Mouse (Mus musculus) left cerebral cortex, postnatal 25 days (tissue): ENCODE data around the gene Abcc9. TPM values are rescaled to one million over a fixed set of nuclear protein-coding genes. Genes with fewer than 3 reads are reported as not detected.

ENCODE experiments used
- DNase-seq, 2 experiments: peaks; one replicate each; pipeline ENCODE4 v3.0.0; 2022; ENCODE audit warnings: low spot score in 2 of 2, mixed read lengths in 1 of 2
- intact Hi-C: fragments of 180-260 bp; cut with DNase I; formaldehyde crosslinking; loops from one replicate; pipeline ENCODE4 v1.15.1; 2025
- total RNA-seq, 2 experiments: library from RNA; stranded (reverse); gene quantifications; 2 replicates each; pipeline ENCODE4 v1.2.3; 2021

Gene Abcc9
- total RNA-seq, 2 experiments from 2014 or later, result 3.6 to 4.4 TPM

GRCm38 (mm10) chr6:142635654-142636053 lies 66.5 kb downstream of the Abcc9 start:
- intact Hi-C loops, result no loop called here
- DNase-seq, result no peak

DNA sequence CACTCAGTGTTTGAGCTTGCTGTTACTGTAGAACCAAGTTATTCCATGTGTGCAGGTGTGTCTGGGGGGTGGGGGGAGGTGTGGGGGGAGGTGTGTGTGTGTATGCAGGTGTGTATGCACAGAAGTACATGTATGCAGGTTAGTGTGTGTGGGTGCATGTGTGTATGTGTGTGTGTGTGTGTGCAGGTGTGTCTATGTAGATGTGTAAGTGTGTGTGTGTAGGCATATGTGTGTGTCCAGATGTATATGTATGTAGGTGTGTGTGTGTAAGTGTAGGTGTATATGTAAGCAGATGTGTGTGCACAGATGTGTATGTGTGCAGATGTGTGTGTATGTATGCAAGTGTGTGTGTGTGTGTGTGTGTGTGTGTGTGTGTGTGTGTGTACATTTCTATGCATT lies 66.9 kb downstream of the Abcc9 start:
- intact Hi-C loops, result no loop called here
- no peak for DNase-seq

- no peak for DNase-seq
- intact Hi-C loops, result loop anchor here (5.0 kb wide), 1 partner anchor 77 kb away; no protein-coding TSS in a partner anchor
Observed at GRCm38 (mm10) chr6:142634530-142635184, 67.5 kb downstream of the Abcc9 start.

GRCm38 (mm10) chr6:142623351-142623750 lies 78.8 kb downstream of the Abcc9 start:
- intact Hi-C loops, result no loop called here
- DNase-seq, result no peak

- intact Hi-C loops, result no loop called here
- DNase-seq, result no peak
Observed at GRCm38 (mm10) chr6:142616659-142617058, 85.5 kb downstream of the Abcc9 start.

- DNase-seq, result no peak
- intact Hi-C loops, result no loop called here
Observed at GRCm38 (mm10) chr6:142614324-142614723, 87.8 kb downstream of the Abcc9 start.

GRCm38 (mm10) chr6:142612366-142612765 lies 89.7 kb downstream of the Abcc9 start:
- intact Hi-C loops, result no loop called here
- no peak for DNase-seq

- intact Hi-C loops, result no loop called here
- DNase-seq, result no peak
Observed at GRCm38 (mm10) chr6:142609401-142610373, 92.4 kb downstream of the Abcc9 start.

- intact Hi-C loops, result no loop called here
- no peak for DNase-seq
Observed at GRCm38 (mm10) chr6:142607080-142607479, 95.0 kb downstream of the Abcc9 start.

DNA sequence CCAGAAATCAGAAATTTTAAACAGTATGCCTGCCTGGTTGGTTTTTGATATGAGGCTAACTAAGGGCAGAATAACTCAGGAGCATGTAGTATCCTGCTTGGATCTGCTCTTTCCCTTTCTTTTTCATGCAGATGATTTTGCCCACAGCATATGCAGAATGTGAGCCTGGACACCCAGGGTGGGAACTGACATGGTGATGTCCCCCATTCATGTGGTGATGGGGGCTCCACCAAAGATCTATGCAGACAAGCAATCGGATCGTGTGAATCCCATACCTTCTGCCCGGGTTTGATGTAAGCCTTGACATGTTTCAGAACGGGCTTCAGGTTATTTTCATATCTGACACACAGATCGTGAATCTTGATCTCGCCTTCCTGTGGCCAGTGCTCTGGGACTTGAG lies 99.3 kb downstream of the Abcc9 start:
- no peak for DNase-seq
- intact Hi-C loops, result no loop called here

DNA sequence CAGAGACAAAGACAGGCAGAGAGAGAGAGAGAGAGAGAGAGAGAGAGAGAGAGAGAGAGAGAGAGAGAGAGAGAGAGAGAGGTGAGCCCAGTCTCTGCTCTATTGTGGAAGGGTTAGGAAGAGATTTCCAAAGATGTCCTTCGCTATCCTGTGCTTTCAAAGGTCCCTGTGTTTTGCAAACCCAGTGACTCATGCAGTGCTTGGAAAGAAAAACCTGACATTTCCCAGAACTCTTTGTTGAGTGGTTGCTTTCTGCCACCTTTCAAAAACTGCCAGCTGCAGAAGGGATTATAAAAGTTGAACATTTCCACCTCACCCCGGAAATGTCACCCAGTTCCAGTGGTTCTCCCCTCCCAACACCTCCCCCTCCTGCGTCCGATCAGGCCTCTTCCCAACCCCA lies 123.3 kb downstream of the Abcc9 start:
- DNase-seq, result no peak
- intact Hi-C loops, result no loop called here

DNA sequence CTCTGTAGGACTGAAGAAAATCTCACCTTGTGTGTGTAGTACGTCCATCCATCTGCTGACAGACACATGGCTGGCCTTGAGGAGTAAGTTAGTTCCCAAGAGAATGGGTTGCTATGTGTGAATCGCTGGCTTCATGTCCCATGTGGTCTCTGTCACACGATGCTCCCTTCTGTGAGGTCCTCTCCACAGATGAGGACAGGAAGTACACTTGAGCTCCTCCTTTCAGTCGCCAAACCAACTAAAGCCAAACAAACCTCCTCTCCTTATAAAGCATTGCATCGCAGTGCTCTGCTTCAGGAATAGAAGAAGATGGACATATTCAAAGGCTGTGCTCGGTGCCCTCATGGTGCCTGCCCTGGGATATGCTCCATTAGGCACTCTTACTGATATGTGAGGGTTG lies 124.3 kb downstream of the Abcc9 start:
- intact Hi-C loops, result no loop called here
- DNase-seq, result no peak

GRCm38 (mm10) chr6:142572876-142573275 lies 129.2 kb downstream of the Abcc9 start:
- intact Hi-C loops, result no loop called here
- no peak for DNase-seq

DNA sequence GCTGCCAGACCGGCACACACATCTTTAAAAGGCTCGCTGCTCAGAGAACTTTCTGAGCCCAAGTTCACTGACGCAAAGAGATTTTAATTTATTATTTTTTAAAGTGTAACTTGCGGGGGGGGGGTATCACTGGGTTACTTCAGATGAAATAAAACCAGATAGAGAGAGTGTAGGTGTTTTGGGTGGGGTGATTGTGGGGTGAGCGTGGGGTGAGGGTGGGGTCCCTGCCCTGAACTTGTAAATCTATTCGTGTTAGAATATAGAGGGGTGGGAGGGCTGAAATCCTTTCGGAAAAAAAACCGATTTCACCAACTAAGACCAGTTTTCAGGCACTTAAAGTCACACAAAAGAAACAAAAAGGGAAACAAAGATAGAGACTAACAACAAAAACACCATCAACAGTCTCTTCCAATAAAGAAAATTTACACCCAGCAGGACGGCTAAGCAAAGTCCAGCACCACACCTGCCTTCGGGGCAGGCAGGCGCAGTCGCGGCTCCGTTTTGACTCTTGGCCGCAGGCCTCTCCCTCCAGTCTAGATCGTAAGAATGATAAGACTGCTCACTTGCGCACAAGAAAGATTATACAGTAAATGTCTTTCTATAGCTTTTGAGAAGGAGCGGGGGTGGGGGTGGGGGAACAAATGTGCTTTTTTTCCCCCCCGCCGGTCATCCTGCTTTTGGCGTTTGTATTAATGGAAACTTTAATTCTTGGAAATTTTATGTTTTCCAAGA lies 130.3 kb downstream of the Abcc9 start:
- DNase-seq, result no peak
- intact Hi-C loops, result no loop called here

- DNase-seq, result peak; percentile 11
- intact Hi-C loops, result no loop called here
Observed at GRCm38 (mm10) chr6:142571055-142571618, 131.0 kb downstream of the Abcc9 start, which contains the start of gene Kcnj8. Kcnj8 (minus strand) TSS chr6:142571614.

DNA sequence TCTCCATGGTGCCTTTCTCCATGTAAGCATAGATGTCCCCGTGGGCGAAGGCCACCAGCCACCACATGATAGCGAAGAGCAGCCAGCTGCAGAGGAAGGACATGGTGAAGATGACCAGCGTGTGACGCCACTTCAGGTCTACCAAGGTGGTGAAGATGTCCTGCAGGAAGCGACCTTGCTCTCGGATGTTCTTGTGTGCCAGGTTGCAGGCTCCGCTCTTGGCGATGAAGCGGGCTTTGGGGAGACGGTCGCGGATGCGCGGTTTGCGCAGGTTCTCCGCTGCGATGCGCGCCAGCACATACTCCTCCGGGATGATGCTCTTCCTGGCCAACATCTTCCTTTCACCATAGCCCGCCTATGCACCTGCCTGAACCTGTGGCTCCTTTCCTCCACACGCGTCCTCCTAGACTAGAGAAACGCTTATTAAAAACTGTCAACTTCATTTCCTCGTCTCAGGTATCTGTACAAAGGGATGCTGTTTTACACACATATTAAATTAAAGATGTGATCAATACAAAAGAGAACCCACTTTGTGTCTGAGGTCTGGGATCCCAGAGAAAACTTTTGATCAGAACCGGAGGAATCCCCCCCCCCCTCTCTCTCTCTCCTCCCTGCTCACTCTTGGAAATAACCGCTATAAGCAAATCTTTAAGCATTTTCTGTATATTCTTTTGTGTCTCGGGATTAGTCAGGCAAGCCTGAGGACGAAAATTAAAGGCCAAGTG lies 131.9 kb downstream of the Abcc9 start:
- intact Hi-C loops, result no loop called here
- DNase-seq, result peak; percentile 3 to 11

DNA sequence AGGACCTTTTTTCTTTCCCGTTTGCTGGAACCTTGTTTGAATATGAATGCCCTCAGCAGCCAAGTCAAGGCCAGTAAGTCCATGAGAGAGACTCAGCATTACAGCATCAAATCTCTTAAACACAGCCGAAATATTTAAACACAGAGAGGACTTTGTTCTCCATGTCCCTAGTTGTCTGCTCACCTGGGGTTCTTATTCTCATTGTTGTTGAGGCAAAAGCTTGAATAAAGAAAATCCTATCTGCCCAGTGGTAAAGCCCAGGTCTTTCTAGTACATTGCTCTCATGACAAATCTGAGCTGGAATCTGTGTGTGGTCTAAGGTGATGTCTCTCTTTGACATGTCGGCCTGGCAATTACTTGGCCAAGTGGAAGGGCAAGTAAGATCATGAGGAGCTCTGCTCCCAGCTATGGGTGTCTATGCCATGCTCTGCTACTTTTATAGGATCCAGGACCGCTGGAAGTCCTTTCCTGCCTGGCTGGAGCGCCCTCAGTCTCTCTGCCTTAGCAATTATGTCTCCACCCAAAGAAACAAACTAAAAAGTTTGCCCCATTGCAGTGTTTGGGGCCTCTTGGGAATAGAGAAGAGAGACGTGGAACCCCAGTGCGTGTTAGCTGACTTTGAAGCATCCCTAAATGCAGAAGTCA lies 133.3 kb downstream of the Abcc9 start:
- intact Hi-C loops, result no loop called here
- DNase-seq, result no peak

DNA sequence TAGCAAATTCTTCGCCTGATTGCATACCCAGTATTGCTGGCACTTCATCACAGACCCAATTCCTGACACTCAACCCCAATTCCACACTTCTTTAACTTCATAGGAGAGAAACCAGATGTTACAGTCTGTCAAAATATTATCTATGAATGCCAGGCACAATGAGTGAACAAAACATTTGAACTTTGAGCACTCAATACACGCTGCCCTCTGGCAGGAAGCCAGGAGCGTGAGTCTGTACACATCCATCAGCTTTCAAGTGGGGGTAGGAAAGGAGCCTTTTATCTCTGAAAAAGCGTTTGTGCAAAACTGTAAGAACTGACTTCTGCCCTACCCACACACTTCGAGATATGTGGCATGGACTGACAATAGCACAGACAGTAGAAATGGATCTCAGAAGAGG lies 134.7 kb downstream of the Abcc9 start:
- intact Hi-C loops, result no loop called here
- no peak for DNase-seq

GRCm38 (mm10) chr6:142564746-142565145 lies 137.4 kb downstream of the Abcc9 start:
- no peak for DNase-seq
- intact Hi-C loops, result no loop called here
